Mouse (Mus musculus): ENCODE measurements around the gene Itga6.

DNA sequence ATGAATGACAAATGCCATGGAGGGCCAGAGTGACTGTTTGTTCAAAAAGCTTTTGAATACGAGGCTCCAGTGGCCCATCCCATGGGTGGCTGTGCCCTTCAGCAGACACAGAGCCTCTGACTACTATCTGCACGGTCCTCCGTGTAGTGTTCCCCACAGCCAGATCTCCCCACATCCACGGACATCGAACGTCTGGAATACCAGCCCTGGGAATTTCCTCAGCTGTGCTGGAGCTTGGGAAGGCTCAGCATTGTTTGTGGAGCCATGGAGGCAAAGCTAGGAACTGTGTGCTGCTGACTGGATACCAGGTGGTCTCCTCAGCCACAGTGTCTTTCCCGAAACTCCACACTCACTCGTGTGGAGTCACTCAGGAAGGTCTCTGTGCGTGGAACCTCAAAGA, 1.1 kb upstream of the Itga6 start:
- TF ChIP-seq POLR2A (IDR thresholded peaks at IDR 0.05; ENCODE audit: borderline replicate concordance, insufficient read depth, low read length) (no peak), CTCF (IDR thresholded peaks at IDR 0.05; ENCODE audit: borderline replicate concordance, insufficient read depth, low read depth, low read length) (no peak)

Measured in cerebellum, adult 2 months (tissue).